Mouse (Mus musculus): ENCODE measurements at regions not wholly inside any gene's neighbourhood (a gene's known extent, or its start where the extent isn't known, plus 50 kb on each side); places are given as distances from the start of the nearest gene placed in this dataset.
A peak's percentile ranks its signal among the peaks of the same experiment; 100 is the strongest.

GRCm38 (mm10) chr5:133113183-133113582 is 570.0 kb upstream of the Auts2 start:
- H3K4me1 ChIP-seq (replicated peaks; ENCODE audit: insufficient read depth, low read length), result no peaks in the 10 kb centered on the region
- 62% methylated on average over 2 of the region's 2 CpGs for WGBS
- DNase-seq (ENCODE audit: low spot score) (no peak), ATAC-seq (replicated peaks; ENCODE audit: low FRiP score, low read depth) (no peak)
- TF ChIP-seq CTCF (IDR thresholded peaks at IDR 0.05; ENCODE audit: low read depth), result no peak
- no peak overlapping the region for H3K27ac ChIP-seq
- no peaks in the 10 kb centered on the region for H3K9me3 ChIP-seq (replicated peaks; ENCODE audit: low read length)
- no peaks in the 10 kb centered on the region for H3K27me3 ChIP-seq (ENCODE audit: insufficient read depth, low read length)
- H3K4me3 ChIP-seq (replicated peaks; ENCODE audit: low read depth, low read length), result no peak overlapping the region
- no peak overlapping the region for H3K4me2 ChIP-seq (ENCODE audit: low read length)
- H3K36me3 ChIP-seq (ENCODE audit: insufficient read depth, low read length), result no peaks in the 10 kb centered on the region
- H3K9ac ChIP-seq (ENCODE audit: low read depth, low read length), result no peak overlapping the region

GRCm38 (mm10) chr5:133106691-133107354 is 563.7 kb upstream of the Auts2 start:
- peak; percentile 32 for DNase-seq (ENCODE audit: low spot score)
- H3K9me3 ChIP-seq (replicated peaks; ENCODE audit: low read length), result no peaks in the 10 kb centered on the region; the same call in 1 of the 2 replicates
- no peak for TF ChIP-seq CTCF (IDR thresholded peaks at IDR 0.05; ENCODE audit: low read depth)
- H3K4me2 ChIP-seq (ENCODE audit: low read length), result no peak overlapping the region
- H3K9ac ChIP-seq (ENCODE audit: low read depth, low read length), result no peak overlapping the region
- H3K4me1 ChIP-seq (replicated peaks; ENCODE audit: insufficient read depth, low read length), result no peaks in the 10 kb centered on the region
- no peak overlapping the region for H3K4me3 ChIP-seq (replicated peaks; ENCODE audit: low read depth, low read length)
- ATAC-seq (replicated peaks; ENCODE audit: low FRiP score, low read depth), result no peak
- no peaks in the 10 kb centered on the region for H3K27me3 ChIP-seq (ENCODE audit: insufficient read depth, low read length)
- 43% methylated on average over 8 of the region's 8 CpGs for WGBS
- no peak overlapping the region for H3K27ac ChIP-seq
- H3K36me3 ChIP-seq (ENCODE audit: insufficient read depth, low read length), result no peaks in the 10 kb centered on the region

- Histone ChIP-seq H3K36me3 (ENCODE audit: insufficient read depth, low read length) (no peaks in the 10 kb centered on the region), H3K4me2 (ENCODE audit: low read length) (no peak overlapping the region), H3K27ac (no peak overlapping the region), H3K27me3 (ENCODE audit: insufficient read depth, low read length) (no peaks in the 10 kb centered on the region), H3K9ac (ENCODE audit: low read depth, low read length) (no peak overlapping the region), H3K4me3 (replicated peaks; ENCODE audit: low read depth, low read length) (no peak overlapping the region), H3K4me1 (replicated peaks; ENCODE audit: insufficient read depth, low read length) (no peaks in the 10 kb centered on the region), H3K9me3 (replicated peaks; ENCODE audit: low read length) (no peaks in the 10 kb centered on the region)
- no peak for TF ChIP-seq CTCF (IDR thresholded peaks at IDR 0.05; ENCODE audit: low read depth)
- WGBS, result 10% methylated on average over 1 of the region's 1 CpGs
- DNase-seq (ENCODE audit: low spot score) (peak; percentile 58), ATAC-seq (replicated peaks; ENCODE audit: low FRiP score, low read depth) (no peak)
These were observed 553.2 kb upstream of the Auts2 start for GRCm38 (mm10) chr5:133096340-133096739.

GRCm38 (mm10) chr5:133084859-133085258 is 541.7 kb upstream of the Auts2 start:
- Histone ChIP-seq H3K4me2 (ENCODE audit: low read length) (no peak overlapping the region), H3K27me3 (ENCODE audit: insufficient read depth, low read length) (no peaks in the 10 kb centered on the region), H3K9me3 (replicated peaks; ENCODE audit: low read length) (no peaks in the 10 kb centered on the region), H3K36me3 (ENCODE audit: insufficient read depth, low read length) (no peaks in the 10 kb centered on the region), H3K4me3 (replicated peaks; ENCODE audit: low read depth, low read length) (no peak overlapping the region), H3K9ac (ENCODE audit: low read depth, low read length) (no peak overlapping the region), H3K4me1 (replicated peaks; ENCODE audit: insufficient read depth, low read length) (no peaks in the 10 kb centered on the region), H3K27ac (no peak overlapping the region)
- DNase-seq (ENCODE audit: low spot score), result no peak
- 69% methylated on average over 1 of the region's 1 CpGs for WGBS
- TF ChIP-seq CTCF (IDR thresholded peaks at IDR 0.05; ENCODE audit: low read depth), result no peak
- ATAC-seq (replicated peaks; ENCODE audit: low FRiP score, low read depth), result no peak

- Histone ChIP-seq H3K27me3 (ENCODE audit: insufficient read depth, low read length) (no peaks in the 10 kb centered on the region), H3K36me3 (ENCODE audit: insufficient read depth, low read length) (no peaks in the 10 kb centered on the region), H3K9me3 (replicated peaks; ENCODE audit: low read length) (no peaks in the 10 kb centered on the region), H3K4me2 (ENCODE audit: low read length) (no peak overlapping the region), H3K27ac (no peak overlapping the region), H3K9ac (ENCODE audit: low read depth, low read length) (no peak overlapping the region), H3K4me3 (replicated peaks; ENCODE audit: low read depth, low read length) (no peak overlapping the region), H3K4me1 (replicated peaks; ENCODE audit: insufficient read depth, low read length) (no peaks in the 10 kb centered on the region)
- DNase-seq (ENCODE audit: low spot score) (no peak), ATAC-seq (replicated peaks; ENCODE audit: low FRiP score, low read depth) (no peak)
- WGBS, result 81% methylated on average over 2 of the region's 2 CpGs
- TF ChIP-seq CTCF (IDR thresholded peaks at IDR 0.05; ENCODE audit: low read depth), result no peak
These were observed 537.6 kb upstream of the Auts2 start for GRCm38 (mm10) chr5:133080751-133081150.

- 61% methylated on average over 3 of the region's 3 CpGs for WGBS
These were observed 535.8 kb upstream of the Auts2 start for GRCm38 (mm10) chr5:133078916-133079315.

GRCm38 (mm10) chr5:133078390-133078789 is 535.2 kb upstream of the Auts2 start:
- no peak for TF ChIP-seq CTCF (IDR thresholded peaks at IDR 0.05; ENCODE audit: low read depth)
- Histone ChIP-seq H3K27me3 (ENCODE audit: insufficient read depth, low read length) (no peaks in the 10 kb centered on the region), H3K4me1 (replicated peaks; ENCODE audit: insufficient read depth, low read length) (no peaks in the 10 kb centered on the region), H3K36me3 (ENCODE audit: insufficient read depth, low read length) (no peaks in the 10 kb centered on the region), H3K4me3 (replicated peaks; ENCODE audit: low read depth, low read length) (no peak overlapping the region), H3K9me3 (replicated peaks; ENCODE audit: low read length) (no peaks in the 10 kb centered on the region), H3K4me2 (ENCODE audit: low read length) (no peak overlapping the region), H3K9ac (ENCODE audit: low read depth, low read length) (no peak overlapping the region), H3K27ac (no peak overlapping the region)
- ATAC-seq (replicated peaks; ENCODE audit: low FRiP score, low read depth) (no peak), DNase-seq (ENCODE audit: low spot score) (no peak)
- WGBS, result 49% methylated on average over 4 of the region's 4 CpGs

More at GRCm38 (mm10) chr5:133078916-133079315, 535.8 kb upstream of the Auts2 start:
- no peaks in the 10 kb centered on the region for H3K27me3 ChIP-seq (ENCODE audit: insufficient read depth, low read length)
- no peak for TF ChIP-seq CTCF (IDR thresholded peaks at IDR 0.05; ENCODE audit: low read depth)
- H3K9ac ChIP-seq (ENCODE audit: low read depth, low read length), result no peak overlapping the region
- no peak for ATAC-seq (replicated peaks; ENCODE audit: low FRiP score, low read depth)
- no peaks in the 10 kb centered on the region for H3K4me1 ChIP-seq (replicated peaks; ENCODE audit: insufficient read depth, low read length)
- no peaks in the 10 kb centered on the region for H3K36me3 ChIP-seq (ENCODE audit: insufficient read depth, low read length)
- no peak overlapping the region for H3K4me3 ChIP-seq (replicated peaks; ENCODE audit: low read depth, low read length)
- no peak overlapping the region for H3K27ac ChIP-seq
- H3K9me3 ChIP-seq (replicated peaks; ENCODE audit: low read length), result no peaks in the 10 kb centered on the region
- H3K4me2 ChIP-seq (ENCODE audit: low read length), result no peak overlapping the region
- DNase-seq (ENCODE audit: low spot score), result no peak

Data from kidney, postnatal 0 days (tissue).